Mouse (Mus musculus) adrenal gland, adult (tissue): ENCODE measurements around the gene Vat1.
"Not testable (repeated sequence)": the region's sequence is repeated elsewhere in the genome, so short reads cannot be mapped to it uniquely, and the experiment has no call there.

ENCODE experiments used
- DNase-seq, 2 experiments: peaks; one replicate each; pipeline ENCODE4 v3.0.0; 2022 to 2023; ENCODE audit warnings: low spot score in 1 of 2; ENCODE audit not compliant: inconsistent age in 2 of 2

Vat1 gene

GRCm38 (mm10) chr11:101466552-101466950 is 521 bp upstream of the Vat1 start:
- peak; percentile 35 to 48 for DNase-seq

- peak; percentile 86 to 93 for DNase-seq
Observed at GRCm38 (mm10) chr11:101465101-101465868, 745 bp downstream of the Vat1 start.

DNA sequence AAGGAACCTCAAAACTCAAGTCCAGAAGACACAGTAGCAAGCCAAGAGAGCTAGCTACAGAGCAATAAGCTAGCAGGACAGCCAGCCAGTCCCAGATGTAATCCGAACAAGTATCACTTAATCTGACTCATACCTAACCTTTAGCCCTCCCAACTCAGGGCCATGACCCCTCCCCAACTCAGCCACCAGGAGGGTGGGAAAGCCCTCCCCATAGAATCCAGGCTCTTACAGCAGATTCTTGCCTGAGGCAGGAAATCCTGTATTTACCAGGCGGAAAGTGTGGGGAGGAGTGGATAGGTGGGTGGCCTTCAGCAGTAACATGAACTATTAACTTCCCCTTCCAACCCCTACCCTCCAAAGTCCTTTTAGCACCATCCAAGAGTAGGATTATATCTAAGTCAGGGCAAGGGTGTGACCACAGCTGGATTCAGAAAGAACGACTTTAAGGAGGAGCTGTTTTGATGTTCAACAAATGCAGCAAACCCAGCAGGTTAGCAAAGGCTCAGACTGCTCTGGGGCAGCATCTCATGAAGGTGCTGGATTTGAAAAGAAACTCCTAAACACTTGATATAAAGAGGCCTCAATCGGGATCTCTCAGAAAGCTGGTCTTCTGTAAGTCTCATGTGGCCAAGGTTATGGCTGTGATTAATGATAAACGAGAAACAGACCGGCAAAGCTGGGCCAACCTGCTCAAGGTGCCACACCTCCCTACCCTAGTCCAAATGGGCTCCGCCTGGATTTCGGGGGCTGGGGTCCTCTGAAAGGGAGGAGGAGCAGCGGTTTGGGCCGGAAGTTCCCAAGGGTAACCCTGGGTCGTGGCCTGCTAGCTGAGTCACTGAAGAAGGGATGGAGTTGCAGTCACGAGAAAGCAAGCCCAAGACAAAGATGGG is 1.6 kb downstream of the Vat1 start, which contains the start of gene Rnd2:
TSS of gene Rnd2 (plus strand) at position 789 of the 890 bp plus-strand sequence.
- peak; percentile 67 to 83 for DNase-seq

- peak; percentile 38 to 70 for DNase-seq
Observed at GRCm38 (mm10) chr11:101462583-101463440, 3.2 kb downstream of the Vat1 start.

GRCm38 (mm10) chr11:101462141-101462540 is 3.9 kb downstream of the Vat1 start:
- peak in 1 of 2 experiments; percentile 40 for DNase-seq

DNA sequence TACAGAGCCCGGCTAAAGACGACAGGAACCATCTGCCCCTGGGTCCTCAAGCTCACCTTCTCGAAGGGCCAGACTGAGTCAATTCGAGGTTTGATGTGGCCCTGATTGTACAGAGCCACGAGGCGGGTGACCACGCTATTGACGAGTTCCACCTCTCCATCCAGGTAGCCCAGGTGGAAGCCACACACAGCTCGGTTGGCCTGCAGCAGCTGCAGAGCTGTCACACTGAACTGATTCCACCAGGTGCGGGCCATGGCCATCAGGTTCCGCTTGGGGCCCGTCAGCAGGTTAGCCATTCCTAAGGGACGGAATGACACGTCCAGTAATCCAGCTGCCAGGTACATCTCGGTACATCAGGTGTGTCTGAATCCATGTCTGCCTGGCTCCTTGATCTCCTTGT is 5.7 kb downstream of the Vat1 start:
- no peak for DNase-seq

DNA sequence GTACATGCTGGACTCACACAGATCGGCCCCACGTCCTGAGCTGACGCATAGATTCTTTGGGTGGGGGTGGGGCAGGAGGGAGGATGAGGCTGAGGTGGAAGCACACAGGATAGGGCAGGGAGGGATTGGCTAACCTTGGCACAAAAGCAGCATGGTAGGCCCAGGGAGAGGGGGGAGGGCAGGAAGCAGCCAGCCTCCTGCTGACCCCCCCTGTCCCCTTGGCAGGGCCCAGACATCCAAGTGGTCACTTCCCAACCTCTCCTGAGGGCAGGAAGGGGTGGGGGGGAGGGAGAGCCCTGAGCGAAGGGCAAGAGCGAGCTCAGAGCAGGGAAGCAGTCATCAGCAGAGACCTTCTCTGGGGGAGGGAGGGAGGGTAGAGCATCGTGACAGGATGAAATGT is 6.3 kb downstream of the Vat1 start:
- DNase-seq = peak; percentile 43 to 52

- DNase-seq = peak in 1 of 2 experiments; percentile 29
Observed at GRCm38 (mm10) chr11:101458217-101458616, 7.8 kb downstream of the Vat1 start.

DNA sequence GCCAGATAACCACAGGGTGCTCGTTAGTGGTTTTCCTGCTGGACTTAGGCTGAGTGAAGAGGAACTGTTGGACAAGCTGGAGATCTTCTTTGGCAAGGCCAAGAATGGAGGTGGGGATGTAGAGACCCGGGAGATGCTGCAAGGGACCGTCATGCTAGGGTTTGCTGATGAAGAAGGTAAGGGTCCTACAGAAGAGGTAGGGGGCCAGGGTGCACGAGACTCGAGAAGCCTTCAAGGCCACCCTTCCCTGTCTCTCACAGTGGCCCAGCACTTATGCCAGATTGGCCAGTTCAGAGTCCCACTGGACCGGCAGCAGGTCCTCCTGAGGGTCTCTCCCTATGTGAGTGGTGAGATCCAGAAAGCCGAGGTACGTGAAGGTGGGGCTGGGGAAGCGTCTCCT is 8.4 kb downstream of the Vat1 start:
- no peak for DNase-seq

DNA sequence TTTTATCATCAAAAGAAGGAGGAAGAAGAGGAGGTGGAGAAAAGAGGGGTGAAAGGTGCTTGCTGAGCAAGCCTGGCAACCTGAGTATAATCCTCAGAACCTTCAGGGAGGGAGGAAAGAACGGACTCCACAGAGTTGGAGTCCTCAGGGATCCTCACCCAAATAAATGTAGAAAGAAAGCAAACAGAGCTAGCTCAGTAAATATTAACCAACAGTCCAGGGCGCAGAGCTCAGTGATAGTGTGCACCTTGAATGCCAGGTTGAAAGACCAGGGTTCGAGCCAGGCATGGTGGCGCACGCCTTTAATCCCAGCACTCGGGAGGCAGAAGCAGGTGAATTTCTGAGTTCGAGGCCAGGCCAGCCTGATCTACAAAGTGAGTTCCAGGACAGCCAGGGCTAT is 10.4 kb downstream of the Vat1 start:
- DNase-seq = no peak

- DNase-seq = no peak
Observed at GRCm38 (mm10) chr11:101454702-101455101, 11.3 kb downstream of the Vat1 start.

DNA sequence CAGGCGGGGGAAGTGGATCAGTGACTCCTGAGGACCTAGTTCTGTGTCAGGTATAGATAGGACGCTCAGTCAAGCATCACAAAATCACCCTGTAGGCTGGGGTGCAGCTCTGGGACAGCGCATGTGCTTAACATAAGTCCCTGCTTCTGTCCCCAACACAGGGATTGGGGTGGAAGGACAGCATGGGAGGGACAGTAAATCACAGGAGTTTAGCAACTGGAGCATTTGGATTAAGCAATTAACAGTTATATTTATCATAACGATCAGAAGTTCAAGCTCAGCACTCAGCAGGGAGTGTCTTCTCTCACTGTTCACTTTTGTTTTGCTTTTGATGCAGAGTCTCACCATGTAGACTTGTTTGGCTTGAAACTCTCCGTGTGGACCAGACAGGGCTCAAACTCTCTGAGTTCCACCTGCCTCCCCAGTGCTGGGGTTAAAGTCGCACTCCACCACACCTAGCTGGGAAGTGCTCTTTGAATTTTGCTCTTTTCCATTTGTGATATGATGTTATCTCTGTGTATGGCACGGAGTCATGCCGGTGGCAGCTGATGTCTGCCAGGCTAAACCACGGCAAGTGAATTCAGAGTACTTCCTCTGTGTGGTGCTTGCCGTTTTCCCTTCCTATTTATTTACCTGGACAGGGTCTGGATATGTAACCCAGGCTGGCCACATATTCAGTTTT is 13.8 kb downstream of the Vat1 start:
- DNase-seq = no peak

- DNase-seq = no peak
Observed at GRCm38 (mm10) chr11:101451536-101451935, 14.5 kb downstream of the Vat1 start.

GRCm38 (mm10) chr11:101450394-101450793 is 15.6 kb downstream of the Vat1 start:
- DNase-seq = no peak

DNA sequence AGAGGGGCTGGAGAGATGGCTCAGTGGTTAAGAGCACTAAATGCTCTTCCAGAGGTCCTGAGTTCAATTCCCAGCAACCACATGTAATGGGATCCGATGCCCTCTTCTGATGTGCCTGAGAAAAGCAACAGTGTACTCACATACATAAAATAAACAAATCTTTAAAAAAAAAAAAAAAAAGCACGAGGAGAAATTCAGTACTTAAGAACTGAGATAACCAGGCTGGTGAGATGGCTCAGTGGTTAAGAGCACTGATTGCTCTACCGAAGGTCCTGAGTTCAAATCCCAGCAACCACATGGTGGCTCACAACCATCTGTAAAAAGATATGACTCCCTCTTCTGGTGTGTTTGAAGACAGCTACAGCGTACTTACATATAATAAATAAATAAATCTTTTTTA is 16.4 kb downstream of the Vat1 start:
- DNase-seq = not testable (repeated sequence)

DNA sequence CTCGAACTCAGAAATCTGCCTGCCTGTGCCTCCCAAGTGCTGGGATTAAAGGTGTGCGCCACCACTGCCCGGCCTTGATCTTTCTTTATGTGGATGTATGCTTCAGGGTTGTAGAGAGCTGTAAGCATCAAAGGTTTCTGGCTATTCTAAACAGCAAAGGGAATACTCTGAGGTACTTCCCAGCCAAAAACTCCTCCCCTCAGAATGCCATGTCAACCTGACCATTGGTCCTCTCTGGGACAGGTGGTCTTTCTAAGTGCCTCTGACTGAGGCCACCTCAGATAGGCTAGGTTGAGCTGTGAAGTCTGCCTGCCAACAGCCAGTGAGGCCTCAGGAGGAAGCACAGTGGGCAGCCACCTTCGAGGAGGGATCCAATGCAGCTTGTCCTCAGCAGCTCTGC is 17.1 kb downstream of the Vat1 start:
- no peak for DNase-seq

DNA sequence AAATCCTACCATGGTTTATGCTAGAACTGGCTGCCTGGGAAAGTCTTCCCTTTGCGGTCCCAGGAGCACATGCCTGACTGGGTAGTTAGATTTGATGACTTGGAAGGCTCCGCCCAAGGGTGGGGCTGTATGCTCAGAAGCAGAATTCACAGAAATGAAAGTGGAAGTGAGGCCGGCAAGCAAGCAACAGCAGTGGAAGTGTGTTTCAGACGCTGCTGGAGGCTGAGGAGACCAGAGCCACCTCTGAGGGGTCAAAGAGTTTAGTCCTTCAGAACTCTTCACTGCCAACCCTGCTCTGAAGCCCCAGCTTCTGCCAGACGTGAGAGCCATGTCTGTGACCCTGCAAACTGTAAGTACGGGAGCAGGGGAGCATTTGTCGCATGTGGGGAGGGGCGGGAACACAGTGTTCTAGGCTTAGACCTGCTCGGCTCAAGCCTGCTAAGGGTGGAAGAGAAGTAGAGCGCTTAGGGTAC is 17.7 kb downstream of the Vat1 start, which contains the start of gene Ifi35:
TSS of gene Ifi35 (plus strand) at position 134 of the 473 bp plus-strand sequence.
- peak; percentile 88 to 95 for DNase-seq

GRCm38 (mm10) chr11:101447786-101448185 is 18.2 kb downstream of the Vat1 start:
- no peak for DNase-seq

DNA sequence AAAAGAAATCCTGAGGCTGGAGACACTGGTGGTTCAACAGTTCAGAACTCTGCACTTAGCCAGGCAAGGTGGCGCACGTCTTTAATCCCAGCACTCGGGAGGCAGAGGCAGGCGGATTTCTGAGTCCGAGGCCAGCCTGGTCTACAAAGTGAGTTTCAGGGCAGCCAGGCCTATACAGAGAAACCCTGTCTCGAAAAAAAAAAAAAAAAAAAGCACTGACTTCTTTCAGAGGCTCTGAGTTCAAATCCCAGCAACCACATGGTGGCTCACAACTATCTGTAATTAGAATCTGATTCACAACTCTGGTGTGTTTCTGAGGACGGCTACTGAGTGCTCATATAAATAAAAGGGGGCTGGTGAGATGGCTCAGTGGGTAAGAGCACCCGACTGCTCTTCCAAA is 19.2 kb downstream of the Vat1 start:
- not testable (repeated sequence) for DNase-seq

GRCm38 (mm10) chr11:101446319-101446718 is 19.7 kb downstream of the Vat1 start:
- DNase-seq = no peak
